In genomic region chr2:165600926-165601325, GRCm38 (mm10) we compare ENCODE assay signal across 15 mouse cellular contexts. TPM values are rescaled to one million over a fixed set of nuclear protein-coding genes. Genes with fewer than 3 reads are reported as not detected.
DNase-seq lines count a peak whose midpoint lies in the region; ATAC-seq lines count a peak whose summit lies in the region.
"Had no signal": no experiment of that assay in that cellular context is flagged by ENCODE, and none has a peak within 500 bp of the region (broad histone marks: within the 10 kb centered on the region; RNA-seq: fewer than 3 reads in every experiment).

No protein-coding gene starts in this region.

- 49% methylated on average over 13 of the region's 13 CpGs for WGBS in midbrain, embryonic 11.5 days
- WGBS in midbrain, embryonic 13.5 days: 52% methylated on average over 13 of the region's 13 CpGs
- 26% methylated on average over 13 of the region's 13 CpGs for WGBS in limb, embryonic 13.5 days
- WGBS in stomach, embryonic 15.5 days: 29% methylated on average over 13 of the region's 13 CpGs

- no peaks in the 10 kb centered on the region for H3K9me3 ChIP-seq in midbrain, embryonic 11.5 days (ENCODE audit: control insufficient read depth, low read length)
- H3K9me3 ChIP-seq in midbrain, embryonic 13.5 days: no peaks in the 10 kb centered on the region
- no peaks in the 10 kb centered on the region for H3K9me3 ChIP-seq in limb, embryonic 13.5 days
- no peaks in the 10 kb centered on the region for H3K9me3 ChIP-seq in stomach, embryonic 15.5 days
- H3K9me3 ChIP-seq: forebrain, embryonic 15.5 days; heart, embryonic 13.5 days; liver, embryonic 12.5 days had no signal

- H3K36me3 ChIP-seq in midbrain, embryonic 11.5 days (ENCODE audit: control insufficient read depth, insufficient read depth, low read length): no peaks in the 10 kb centered on the region
- H3K36me3 ChIP-seq in midbrain, embryonic 13.5 days: no peaks in the 10 kb centered on the region
- H3K36me3 ChIP-seq in limb, embryonic 13.5 days: no peaks in the 10 kb centered on the region
- no peaks in the 10 kb centered on the region for H3K36me3 ChIP-seq in stomach, embryonic 15.5 days
- H3K36me3 ChIP-seq: forebrain, embryonic 15.5 days; heart, embryonic 13.5 days; liver, embryonic 12.5 days had no signal

- H3K4me3 ChIP-seq in midbrain, embryonic 11.5 days (ENCODE audit: low read depth, low read length): no peak overlapping the region
- H3K4me3 ChIP-seq in midbrain, embryonic 13.5 days (replicated peaks): no peak overlapping the region
- H3K4me3 ChIP-seq in limb, embryonic 13.5 days: no peak overlapping the region
- H3K4me3 ChIP-seq in stomach, embryonic 15.5 days (replicated peaks): no peak overlapping the region
- H3K4me3 ChIP-seq: forebrain, embryonic 15.5 days; heart, embryonic 13.5 days; liver, embryonic 12.5 days had no signal

- no peak for ATAC-seq in midbrain, embryonic 11.5 days (ENCODE audit: low FRiP score)
- ATAC-seq in midbrain, embryonic 13.5 days: no peak
- no peak for ATAC-seq in limb, embryonic 13.5 days (ENCODE audit: low FRiP score, low read depth)
- ATAC-seq in stomach, embryonic 15.5 days (ENCODE audit: insufficient read depth, low FRiP score, low read depth): no peak
- ATAC-seq: forebrain, embryonic 15.5 days; liver, embryonic 12.5 days had no signal

- H3K4me2 ChIP-seq in midbrain, embryonic 11.5 days: no peak overlapping the region
- H3K4me2 ChIP-seq in midbrain, embryonic 13.5 days (replicated peaks): no peak overlapping the region
- peak overlapping the region; percentile 7; the same call in 1 of the 2 replicates for H3K4me2 ChIP-seq in limb, embryonic 13.5 days (replicated peaks)
- H3K4me2 ChIP-seq in stomach, embryonic 15.5 days: no peak overlapping the region
- H3K4me2 ChIP-seq: forebrain, embryonic 15.5 days; heart, embryonic 13.5 days; liver, embryonic 12.5 days had no signal

- no peak overlapping the region for H3K9ac ChIP-seq in midbrain, embryonic 11.5 days (ENCODE audit: low read length)
- H3K9ac ChIP-seq in midbrain, embryonic 13.5 days (replicated peaks): no peak overlapping the region
- H3K9ac ChIP-seq in limb, embryonic 13.5 days: no peak overlapping the region
- H3K9ac ChIP-seq in stomach, embryonic 15.5 days: no peak overlapping the region
- H3K9ac ChIP-seq: forebrain, embryonic 15.5 days; heart, embryonic 13.5 days; liver, embryonic 12.5 days had no signal

- H3K27ac ChIP-seq in midbrain, embryonic 11.5 days (ENCODE audit: low read depth, low read length): no peak overlapping the region
- H3K27ac ChIP-seq in midbrain, embryonic 13.5 days: no peak overlapping the region
- H3K27ac ChIP-seq in limb, embryonic 13.5 days: peak overlapping the region; percentile 44; the same call in 1 of the 2 replicates
- H3K27ac ChIP-seq in stomach, embryonic 15.5 days: peak overlapping the region; percentile 61; the same call in 1 of the 2 replicates
- H3K27ac ChIP-seq: forebrain, embryonic 15.5 days; heart, embryonic 13.5 days; liver, embryonic 12.5 days had no signal

- DNase-seq in midbrain, embryonic 11.5 days (ENCODE audit: low spot score, missing footprints): peak; percentile 84
- peak; percentile 49 for DNase-seq in embryo, embryonic 11 days
- no peak for DNase-seq in left cerebral cortex, adult 8-10 months (ENCODE audit: low spot score in 2 of 2)
- DNase-seq in frontal cortex, adult 2 months (ENCODE audit: extremely low spot score in 1 of 2, low spot score in 1 of 2): no peak
- no peak for DNase-seq in thymus, postnatal 0 days (ENCODE audit: low spot score)
- DNase-seq: cerebellum, adult 2 months; gastrocnemius, postnatal 10 days; kidney, adult 18-20 months; right cerebral cortex, postnatal 25 days had no signal

- peaks cover 6% of the 10 kb centered on the region for H3K27me3 ChIP-seq in midbrain, embryonic 11.5 days (ENCODE audit: control insufficient read depth, insufficient read depth, low read length)
- peaks cover 21% of the 10 kb centered on the region for H3K27me3 ChIP-seq in midbrain, embryonic 13.5 days
- peaks cover 53% of the 10 kb centered on the region for H3K27me3 ChIP-seq in limb, embryonic 13.5 days
- peaks cover 6% of the 10 kb centered on the region; the same call in 1 of the 2 replicates for H3K27me3 ChIP-seq in stomach, embryonic 15.5 days (replicated peaks)

- peaks cover 19% of the 10 kb centered on the region for H3K4me1 ChIP-seq in midbrain, embryonic 11.5 days (ENCODE audit: control insufficient read depth, insufficient read depth, low read length)
- H3K4me1 ChIP-seq in midbrain, embryonic 13.5 days (replicated peaks): peaks cover 24% of the 10 kb centered on the region
- H3K4me1 ChIP-seq in limb, embryonic 13.5 days: peaks cover 64% of the 10 kb centered on the region
- H3K4me1 ChIP-seq in stomach, embryonic 15.5 days: 0 out of 2 replicates have a peak, but pooled peaks cover 3% of the 10 kb centered on the region
- H3K4me1 ChIP-seq: heart, embryonic 13.5 days; liver, embryonic 12.5 days had no signal

RNA-seq across cellular contexts. Expression of gene Eya2, which starts 6.1 kb away (rescaled TPM):
- polyA plus RNA-seq in midbrain, embryonic 11.5 days (2014; fragmentation: Nextera tagmentation; extraction: Ambion mirVana): 6.9 and 8.3 TPM in 2 replicates
- 4.4 TPM in 2 replicates for polyA plus RNA-seq in midbrain, embryonic 13.5 days (2015; fragmentation: Nextera tagmentation; extraction: Ambion mirVana)
- polyA plus RNA-seq in limb, embryonic 13.5 days (2015; fragmentation: Nextera tagmentation; extraction: Ambion mirVana): 17.2 and 17.5 TPM in 2 replicates
- polyA plus RNA-seq in stomach, embryonic 15.5 days (2015; fragmentation: Nextera tagmentation; extraction: Ambion mirVana): 8.6 and 10.3 TPM in 2 replicates
- total RNA-seq in left cerebral cortex, adult 8-10 months (2022): 1 to 10 TPM; 2.8 to 3.9 (median 3.5) TPM
- polyA plus RNA-seq in frontal cortex, adult 2 months (2012; rRNA removed): 11.9 and 17.1 TPM in 2 replicates
- 23.5 and 27.3 TPM in 2 replicates for polyA plus RNA-seq in thymus, postnatal 0 days (2015; fragmentation: Nextera tagmentation; extraction: Ambion mirVana)

Comparison
In these comparisons a context has a peak if more than half of its experiments do, and no peak if none do; other contexts are left out.
1. DNase-seq: peak in midbrain, embryonic 11.5 days (single experiment) and embryo, embryonic 11 days (single experiment); none in left cerebral cortex, adult 8-10 months (0 of 2), frontal cortex, adult 2 months (0 of 2) and thymus, postnatal 0 days (single experiment).
2. H3K27ac ChIP-seq: peak in limb, embryonic 13.5 days (single experiment) and stomach, embryonic 15.5 days (single experiment); none in midbrain, embryonic 11.5 days (single experiment) and midbrain, embryonic 13.5 days (single experiment).